Mouse (Mus musculus) heart, embryonic 15.5 days (tissue): ENCODE measurements around the gene Hpgd. TPM values are rescaled to one million over a fixed set of nuclear protein-coding genes. Genes with fewer than 3 reads are reported as not detected.

Experiments
- ATAC-seq: fragments of 200-750 bp; cut with Nextera tagmentation; replicated peaks from 2 replicates; pipeline ENCODE4 v1.8.0; 2017; ENCODE audit warnings: low read depth, moderate TSS enrichment; ENCODE audit not compliant: insufficient number of reproducible peaks, insufficient read depth, low FRiP score
- H3K27ac ChIP-seq: fragments of 300-500 bp; sonication (generic); 2 replicates; pipeline ENCODE4 v1.5.1; 2015; ENCODE audit warnings: mild to moderate bottlenecking, inconsistent platforms
- H3K27me3 ChIP-seq: fragments of 300-500 bp; sonication (generic); 2 replicates; pipeline ENCODE4 v1.6.1; 2015; ENCODE audit warnings: inconsistent platforms
- H3K36me3 ChIP-seq: fragments of 300-500 bp; sonication (generic); 2 replicates; pipeline ENCODE4 v1.6.1; 2015; ENCODE audit warnings: mild to moderate bottlenecking, inconsistent platforms
- H3K4me1 ChIP-seq: fragments of 300-500 bp; sonication (generic); replicated peaks from 2 replicates; pipeline ENCODE4 v1.6.1; 2015; ENCODE audit warnings: inconsistent platforms
- H3K4me2 ChIP-seq: fragments of 300-500 bp; sonication (generic); 2 replicates; pipeline ENCODE4 v1.6.1; 2015; ENCODE audit warnings: inconsistent platforms, mild to moderate bottlenecking, moderate library complexity
- H3K4me3 ChIP-seq: fragments of 300-500 bp; sonication (generic); 2 replicates; pipeline ENCODE4 v1.5.1; 2015; ENCODE audit warnings: mild to moderate bottlenecking, inconsistent platforms
- H3K9ac ChIP-seq: fragments of 300-500 bp; sonication (generic); 2 replicates; pipeline ENCODE4 v1.6.1; 2015; ENCODE audit warnings: mild to moderate bottlenecking, inconsistent platforms
- H3K9me3 ChIP-seq: fragments of 300-500 bp; sonication (generic); replicated peaks from 2 replicates; pipeline ENCODE4 v1.6.1; 2016; ENCODE audit warnings: inconsistent platforms
- WGBS: fragments of 180-500 bp; shearing (Covaris S2); methylation state at CpG from one replicate; pipeline ENCODE4 v1.1.7; 2015; ENCODE audit warnings: mixed read lengths; 5-methylcytosine and 5-hydroxymethylcytosine counted together
- polyA plus RNA-seq: library from polyadenylated mRNA; unstranded; fragments of >200 nt; fragmentation: Nextera tagmentation; extraction: Ambion mirVana; gene quantifications from 2 replicates; pipeline ENCODE4 v1.2.1, GENCODE M21; 2015

Hpgd gene
- polyA plus RNA-seq, 1 experiment from 2014 or later = 17.4 TPM

GRCm38 (mm10) chr8:56328130-56328542, 33.8 kb downstream of the Hpgd start:
- no peak overlapping the region for H3K9ac ChIP-seq
- 52% methylated on average over 3 of the region's 3 CpGs for WGBS
- H3K36me3 ChIP-seq = no peaks in the 10 kb centered on the region
- no peak overlapping the region for H3K27ac ChIP-seq
- H3K9me3 ChIP-seq = no peaks in the 10 kb centered on the region
- no peak overlapping the region for H3K4me3 ChIP-seq
- H3K27me3 ChIP-seq = no peaks in the 10 kb centered on the region
- no peak overlapping the region for H3K4me2 ChIP-seq
- ATAC-seq = no peak
- no peaks in the 10 kb centered on the region for H3K4me1 ChIP-seq

DNA sequence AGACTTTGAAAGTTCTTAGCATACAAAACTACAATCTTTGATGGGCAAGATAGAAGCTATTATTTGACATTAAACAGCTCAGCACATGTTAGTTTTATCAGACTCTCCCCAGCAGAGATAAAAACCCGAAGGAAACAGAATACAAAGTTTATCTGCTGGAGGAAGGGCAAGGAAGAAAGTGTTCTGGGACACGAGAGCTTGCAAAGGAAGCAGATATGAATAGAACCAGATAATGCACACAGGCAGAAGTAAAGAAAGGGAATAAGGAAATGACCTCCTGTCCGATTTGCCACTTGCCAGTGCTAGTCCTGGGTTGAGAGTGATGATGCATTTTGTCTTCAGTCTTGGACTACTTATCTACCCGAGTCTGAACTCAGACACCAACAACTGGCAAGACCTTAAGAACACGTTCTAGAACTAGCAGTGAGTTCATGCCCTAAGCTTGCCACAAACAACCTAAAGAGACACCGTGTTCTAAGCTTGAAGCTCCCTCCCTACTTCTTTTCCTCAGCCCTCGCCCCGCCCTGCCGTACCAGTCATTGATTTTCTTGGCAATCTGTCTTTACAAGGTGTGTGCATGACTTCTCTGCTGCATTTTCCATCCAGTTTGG, 41.1 kb downstream of the Hpgd start:
- WGBS = 53% methylated on average over 9 of the region's 9 CpGs
- no peak for ATAC-seq
- no peak overlapping the region for H3K4me2 ChIP-seq

GRCm38 (mm10) chr8:56336771-56337170, 42.4 kb downstream of the Hpgd start:
- no peaks in the 10 kb centered on the region for H3K36me3 ChIP-seq
- H3K27me3 ChIP-seq = no peaks in the 10 kb centered on the region
- no peak overlapping the region for H3K4me3 ChIP-seq
- no peak overlapping the region for H3K27ac ChIP-seq
- WGBS = 72% methylated on average over 8 of the region's 8 CpGs
- no peak overlapping the region for H3K4me2 ChIP-seq
- ATAC-seq = no peak
- no peaks in the 10 kb centered on the region for H3K9me3 ChIP-seq
- no peak overlapping the region for H3K9ac ChIP-seq
- H3K4me1 ChIP-seq = no peaks in the 10 kb centered on the region

More for the DNA sequence above, 41.1 kb downstream of the Hpgd start:
- H3K9me3 ChIP-seq = no peaks in the 10 kb centered on the region
- H3K4me3 ChIP-seq = no peak overlapping the region
- no peak overlapping the region for H3K9ac ChIP-seq
- H3K36me3 ChIP-seq = no peaks in the 10 kb centered on the region
- no peaks in the 10 kb centered on the region for H3K4me1 ChIP-seq
- no peak overlapping the region for H3K27ac ChIP-seq
- H3K27me3 ChIP-seq = no peaks in the 10 kb centered on the region

GRCm38 (mm10) chr8:56343505-56343904, 49.1 kb downstream of the Hpgd start:
- no peak overlapping the region for H3K27ac ChIP-seq
- no peaks in the 10 kb centered on the region for H3K9me3 ChIP-seq
- no peak overlapping the region for H3K4me3 ChIP-seq
- WGBS = 62% methylated on average over 6 of the region's 6 CpGs
- ATAC-seq = no peak
- H3K4me2 ChIP-seq = no peak overlapping the region
- peaks cover 13% of the 10 kb centered on the region for H3K4me1 ChIP-seq
- H3K36me3 ChIP-seq = no peaks in the 10 kb centered on the region
- no peak overlapping the region for H3K9ac ChIP-seq
- H3K27me3 ChIP-seq = no peaks in the 10 kb centered on the region

GRCm38 (mm10) chr8:56343940-56344339, 49.6 kb downstream of the Hpgd start:
- no peak overlapping the region for H3K4me3 ChIP-seq
- no peaks in the 10 kb centered on the region for H3K36me3 ChIP-seq
- no peak for ATAC-seq
- H3K27me3 ChIP-seq = no peaks in the 10 kb centered on the region
- H3K4me2 ChIP-seq = no peak overlapping the region
- H3K9me3 ChIP-seq = no peaks in the 10 kb centered on the region
- no peak overlapping the region for H3K27ac ChIP-seq
- WGBS = 47% methylated on average over 2 of the region's 2 CpGs
- H3K4me1 ChIP-seq = peaks cover 13% of the 10 kb centered on the region
- no peak overlapping the region for H3K9ac ChIP-seq

DNA sequence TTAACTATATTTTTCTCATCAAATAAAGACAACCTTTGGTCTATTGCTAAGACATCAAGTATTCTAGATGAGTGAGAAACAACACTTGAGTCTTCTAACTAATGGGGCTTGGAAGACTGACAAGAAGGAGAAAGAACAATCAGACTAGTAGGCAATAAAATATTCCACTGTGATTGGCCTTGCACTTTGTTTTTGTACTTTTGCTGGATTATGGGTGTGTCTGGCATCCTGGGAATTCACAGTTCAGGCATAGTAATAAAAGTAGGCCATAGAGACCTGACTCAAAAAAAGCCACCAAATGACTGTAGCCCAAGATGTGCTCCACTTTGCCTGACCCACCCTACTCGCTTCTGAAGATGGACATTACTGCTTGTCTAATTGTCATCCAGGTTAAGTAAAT, 50.0 kb downstream of the Hpgd start:
- Histone ChIP-seq H3K9me3 (no peaks in the 10 kb centered on the region), H3K9ac (no peak overlapping the region), H3K27me3 (no peaks in the 10 kb centered on the region), H3K4me1 (peaks cover 13% of the 10 kb centered on the region), H3K4me2 (no peak overlapping the region), H3K27ac (no peak overlapping the region), H3K36me3 (no peaks in the 10 kb centered on the region), H3K4me3 (no peak overlapping the region)
- 69% methylated on average over 1 of the region's 1 CpGs for WGBS
- no peak for ATAC-seq

GRCm38 (mm10) chr8:56345641-56346420, 51.4 kb downstream of the Hpgd start:
- Histone ChIP-seq H3K27ac (no peak overlapping the region), H3K9me3 (no peaks in the 10 kb centered on the region), H3K4me3 (no peak overlapping the region), H3K4me2 (no peak overlapping the region), H3K4me1 (peaks cover 13% of the 10 kb centered on the region), H3K36me3 (no peaks in the 10 kb centered on the region), H3K27me3 (no peaks in the 10 kb centered on the region), H3K9ac (no peak overlapping the region)
- 82% methylated on average over 5 of the region's 5 CpGs for whole genome bisulfite sequencing
- no peak for ATAC-seq

- H3K4me2 ChIP-seq = no peak overlapping the region
- ATAC-seq = no peak
- H3K36me3 ChIP-seq = no peaks in the 10 kb centered on the region
- no peaks in the 10 kb centered on the region for H3K4me1 ChIP-seq
- 85% methylated on average over 2 of the region's 2 CpGs for WGBS
- H3K4me3 ChIP-seq = no peak overlapping the region
- H3K27ac ChIP-seq = no peak overlapping the region
- no peaks in the 10 kb centered on the region for H3K9me3 ChIP-seq
- H3K27me3 ChIP-seq = no peaks in the 10 kb centered on the region
- H3K9ac ChIP-seq = no peak overlapping the region
Observed at GRCm38 (mm10) chr8:56363180-56363579, 68.8 kb downstream of the Hpgd start.
